Mouse (Mus musculus) gastrocnemius, adult 2 months (tissue): ENCODE results near the gene Col12a1. TPM values are rescaled to one million over a fixed set of nuclear protein-coding genes. Genes with fewer than 3 reads are reported as not detected.
A peak's percentile ranks its signal among the peaks of the same experiment; 100 is the strongest.

ENCODE experiments used
- DNase-seq: peaks from one replicate; pipeline ENCODE4 v3.0.0; 2022
- H3K27ac ChIP-seq: fragments of 200-600 bp; 2 replicates; pipeline ENCODE4 v1.8.1; 2022; ENCODE audit warnings: mild to moderate bottlenecking
- H3K4me3 ChIP-seq: fragments of 200-600 bp; 2 replicates; pipeline ENCODE4 v1.8.1; 2022; ENCODE audit warnings: mild to moderate bottlenecking, moderate library complexity
- CTCF ChIP-seq: fragments of 200-600 bp; IDR thresholded peaks from 2 replicates; pipeline ENCODE4 v1.8.1; 2022; ENCODE audit warnings: antibody characterized with exemption, mild to moderate bottlenecking, moderate library complexity
- intact Hi-C: fragments of 180-260 bp; cut with DNase I; formaldehyde crosslinking; loops from one replicate; pipeline ENCODE4 v1.15.1; 2025
- total RNA-seq, 2 experiments: library from RNA; stranded (reverse); gene quantifications; 2 replicates each; pipeline ENCODE4 v1.2.3; 2021

Col12a1 gene
- total RNA-seq, 2 experiments from 2014 or later: 4.5 to 16.4 TPM

GRCm38 (mm10) chr9:79609661-79610060, 109.0 kb downstream of the Col12a1 start:
- intact Hi-C loops: no loop called here
- DNase-seq: no peak
- Histone ChIP-seq H3K27ac (0 out of 2 replicates have a peak overlapping the region, but pooled peaks have one; percentile 31), H3K4me3 (no peak overlapping the region)
- TF ChIP-seq CTCF: no peak

GRCm38 (mm10) chr9:79608795-79609194, 109.8 kb downstream of the Col12a1 start:
- no peak for DNase-seq
- no peak for TF ChIP-seq CTCF
- intact Hi-C loops: no loop called here
- Histone ChIP-seq H3K4me3 (no peak overlapping the region), H3K27ac (0 out of 2 replicates have a peak overlapping the region, but pooled peaks have one; percentile 21)

DNA sequence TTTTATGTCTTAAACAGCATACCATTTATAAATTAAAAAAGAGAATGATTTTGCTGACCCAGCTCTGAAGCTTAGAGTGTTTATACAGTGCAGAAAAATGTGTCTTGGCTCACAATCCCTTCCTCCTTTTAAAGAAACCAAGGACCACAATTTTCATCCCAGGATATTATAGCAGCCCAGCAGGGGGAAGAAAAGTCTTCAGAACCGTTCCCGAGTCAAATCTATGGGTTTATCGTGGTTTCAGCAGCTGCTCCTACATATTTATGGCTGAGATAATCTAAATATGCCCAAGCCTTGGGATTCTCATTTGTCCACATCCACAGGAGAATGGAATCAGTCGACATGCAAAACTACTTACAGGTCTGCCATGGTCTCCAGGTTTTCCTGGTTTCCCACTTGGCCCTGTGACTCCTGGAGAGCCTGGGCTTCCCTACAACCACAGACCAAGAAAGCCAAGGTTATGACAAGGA, 110.5 kb downstream of the Col12a1 start:
- peak overlapping the region; percentile 21 for H3K27ac ChIP-seq
- DNase-seq: peak; percentile 18
- TF ChIP-seq CTCF: no peak
- intact Hi-C loops: no loop called here
- no peak overlapping the region for H3K4me3 ChIP-seq

DNA sequence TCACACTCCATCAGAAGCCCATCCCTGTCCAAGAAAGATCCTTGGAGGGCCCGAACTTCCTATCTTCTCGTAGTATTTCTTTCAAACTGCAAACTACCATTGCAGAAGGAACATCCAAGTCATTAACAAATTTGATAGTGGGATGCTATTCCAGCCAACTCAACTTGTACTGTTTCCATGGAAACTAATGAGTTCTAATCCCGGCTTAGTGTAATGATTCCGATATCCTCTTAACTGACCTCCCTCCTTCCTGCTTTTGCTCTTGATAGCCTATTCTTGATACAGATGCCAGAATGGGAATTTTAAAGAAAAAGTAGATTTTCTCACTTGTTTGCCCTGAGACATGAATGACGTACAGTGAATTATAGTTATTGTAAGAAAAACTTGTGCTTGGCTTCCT, 112.5 kb downstream of the Col12a1 start:
- DNase-seq: no peak
- TF ChIP-seq CTCF: no peak
- no peak overlapping the region for H3K27ac ChIP-seq
- intact Hi-C loops: no loop called here
- H3K4me3 ChIP-seq: no peak overlapping the region

DNA sequence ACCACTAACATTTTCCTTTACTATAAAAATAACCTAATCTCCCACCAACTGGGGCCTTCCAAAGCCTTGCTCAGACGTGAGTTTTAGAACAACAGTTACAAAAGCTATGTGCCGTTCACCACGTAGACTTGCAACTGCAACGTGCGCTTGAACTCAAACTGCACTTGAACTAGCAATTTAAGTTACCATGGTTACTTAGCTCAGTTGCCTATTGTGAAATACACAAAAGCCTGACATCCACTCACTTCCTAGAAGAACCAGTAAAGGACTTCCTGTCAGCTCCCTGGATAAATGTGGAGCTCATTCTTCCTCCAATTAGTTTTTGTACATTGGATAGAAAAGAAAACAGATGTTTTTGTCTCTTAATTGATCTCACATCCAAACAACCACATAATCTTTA, 112.9 kb downstream of the Col12a1 start:
- no peak for DNase-seq
- intact Hi-C loops: no loop called here
- H3K4me3 ChIP-seq: no peak overlapping the region
- TF ChIP-seq CTCF: no peak
- H3K27ac ChIP-seq: no peak overlapping the region

DNA sequence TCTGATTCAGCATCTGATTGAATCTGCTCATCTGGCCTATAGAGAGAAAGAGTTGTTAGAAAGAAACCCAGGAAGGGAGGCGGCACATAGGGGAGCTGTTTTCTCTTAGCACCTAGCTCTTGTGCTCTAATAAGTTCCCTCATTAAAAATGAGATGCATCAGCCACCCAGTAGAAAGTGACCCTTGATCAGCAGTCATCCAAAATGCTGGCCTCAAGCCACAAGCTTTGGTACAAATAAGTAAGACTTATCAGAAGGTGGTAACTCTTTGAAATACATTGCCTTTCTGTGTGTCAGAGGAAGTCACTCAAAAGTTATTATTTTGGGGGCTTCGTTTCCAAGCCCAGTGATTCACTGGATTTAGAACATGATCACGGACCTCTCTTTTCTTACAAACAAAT, 114.1 kb downstream of the Col12a1 start:
- no peak for DNase-seq
- no peak for TF ChIP-seq CTCF
- intact Hi-C loops: no loop called here
- no peak overlapping the region for H3K4me3 ChIP-seq
- no peak overlapping the region for H3K27ac ChIP-seq

DNA sequence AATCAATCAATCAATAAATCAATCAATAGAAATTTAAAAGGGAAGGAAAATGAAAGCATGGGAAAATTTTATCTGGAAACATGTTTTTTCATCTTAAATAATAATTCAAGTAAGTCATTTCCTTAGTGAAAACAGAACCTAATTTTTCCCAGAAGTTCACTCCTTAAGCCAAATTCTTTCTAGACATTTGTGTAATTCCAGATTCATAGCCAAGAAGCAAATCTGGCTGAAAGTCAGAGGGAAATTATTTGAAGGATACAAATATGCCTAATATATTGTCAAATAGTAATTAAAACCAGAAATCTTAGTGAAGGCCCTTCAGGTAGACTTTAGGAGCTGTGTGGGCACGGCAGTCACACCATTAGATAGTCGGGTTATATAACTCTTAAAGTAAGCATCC, 115.2 kb downstream of the Col12a1 start:
- no peak for TF ChIP-seq CTCF
- Histone ChIP-seq H3K27ac (no peak overlapping the region), H3K4me3 (no peak overlapping the region)
- intact Hi-C loops: no loop called here
- no peak for DNase-seq

DNA sequence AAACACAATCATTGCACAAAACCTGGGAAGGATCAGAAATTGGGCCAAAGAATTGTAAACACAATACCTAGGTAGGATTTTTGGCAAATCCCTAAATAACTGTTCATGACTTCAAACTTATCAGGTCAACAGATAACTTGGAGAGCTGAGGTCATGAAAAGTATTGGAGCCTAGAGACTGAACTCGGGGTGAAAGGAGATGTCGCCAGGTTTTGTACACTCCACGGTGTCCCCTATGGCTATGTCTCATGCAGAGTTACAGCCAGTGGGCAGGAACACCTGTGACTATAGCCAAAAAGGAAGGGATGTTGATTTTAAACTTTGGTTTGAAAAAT, 118.4 kb downstream of the Col12a1 start:
- DNase-seq: no peak

DNA sequence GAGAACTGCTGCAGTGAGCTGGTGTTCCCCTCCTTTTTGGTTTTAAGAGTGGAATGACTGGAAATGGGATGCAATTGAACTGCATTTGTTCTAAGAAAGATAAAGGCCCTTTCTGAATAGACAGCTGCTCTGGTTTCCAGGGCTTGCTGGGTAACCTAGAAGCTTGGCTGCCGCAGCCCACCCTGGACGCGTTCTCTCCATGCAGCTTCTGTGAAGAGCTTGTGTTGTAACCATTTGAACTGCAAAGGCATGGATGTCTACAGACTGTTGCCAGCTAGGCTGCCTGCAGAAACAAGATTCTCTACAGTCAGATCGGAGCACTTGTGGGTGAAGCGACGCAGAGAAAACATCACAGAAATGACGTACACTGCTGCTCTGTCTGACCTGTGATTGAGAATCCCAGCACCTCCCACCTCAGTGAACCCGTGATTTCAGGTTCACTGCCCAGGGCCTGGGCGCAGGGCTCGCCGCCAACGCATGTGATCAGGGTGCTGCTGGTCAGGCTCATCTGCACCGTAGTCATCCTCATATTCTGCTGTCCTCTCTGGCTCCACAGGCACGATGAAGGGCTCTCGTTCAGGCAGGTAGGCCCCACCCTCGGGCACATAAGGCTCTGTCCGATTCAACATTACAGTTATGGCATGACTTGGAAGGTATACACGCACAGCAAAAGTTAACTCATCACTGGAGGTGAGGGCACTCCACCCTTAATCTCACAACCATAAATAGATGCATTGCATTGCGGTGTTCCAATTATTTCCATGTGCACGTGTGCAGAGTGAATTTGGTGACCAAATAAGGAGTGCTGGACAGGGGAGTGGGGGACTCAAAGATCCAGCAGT, 119.0 kb downstream of the Col12a1 start:
- TF ChIP-seq CTCF: no peak
- H3K27ac ChIP-seq: no peak overlapping the region
- DNase-seq: no peak
- no peak overlapping the region for H3K4me3 ChIP-seq
- intact Hi-C loops: no loop called here

More for the DNA sequence above, 118.4 kb downstream of the Col12a1 start:
- Histone ChIP-seq H3K27ac (no peak overlapping the region), H3K4me3 (no peak overlapping the region)
- no peak for TF ChIP-seq CTCF
- intact Hi-C loops: no loop called here

DNA sequence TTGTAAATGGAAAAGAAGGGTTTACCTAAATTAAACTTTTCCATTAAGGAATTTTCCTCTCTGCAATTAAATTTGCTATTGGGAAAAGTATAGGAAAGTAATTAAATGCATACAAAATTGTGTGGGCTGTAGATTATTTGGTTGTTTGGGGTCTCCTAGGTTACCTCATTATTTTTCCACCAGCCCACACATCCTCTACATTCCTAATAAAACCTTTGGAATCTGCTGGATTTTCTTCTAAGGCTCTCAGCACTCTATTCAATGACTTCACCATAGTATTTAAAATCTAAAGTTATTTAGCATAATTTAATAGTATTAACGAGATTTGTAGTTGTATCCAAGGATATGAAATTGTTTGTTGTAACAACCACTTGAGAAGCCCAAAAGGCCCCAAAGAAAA, 120.1 kb downstream of the Col12a1 start:
- no peak for TF ChIP-seq CTCF
- H3K4me3 ChIP-seq: no peak overlapping the region
- no peak for DNase-seq
- intact Hi-C loops: no loop called here
- no peak overlapping the region for H3K27ac ChIP-seq

DNA sequence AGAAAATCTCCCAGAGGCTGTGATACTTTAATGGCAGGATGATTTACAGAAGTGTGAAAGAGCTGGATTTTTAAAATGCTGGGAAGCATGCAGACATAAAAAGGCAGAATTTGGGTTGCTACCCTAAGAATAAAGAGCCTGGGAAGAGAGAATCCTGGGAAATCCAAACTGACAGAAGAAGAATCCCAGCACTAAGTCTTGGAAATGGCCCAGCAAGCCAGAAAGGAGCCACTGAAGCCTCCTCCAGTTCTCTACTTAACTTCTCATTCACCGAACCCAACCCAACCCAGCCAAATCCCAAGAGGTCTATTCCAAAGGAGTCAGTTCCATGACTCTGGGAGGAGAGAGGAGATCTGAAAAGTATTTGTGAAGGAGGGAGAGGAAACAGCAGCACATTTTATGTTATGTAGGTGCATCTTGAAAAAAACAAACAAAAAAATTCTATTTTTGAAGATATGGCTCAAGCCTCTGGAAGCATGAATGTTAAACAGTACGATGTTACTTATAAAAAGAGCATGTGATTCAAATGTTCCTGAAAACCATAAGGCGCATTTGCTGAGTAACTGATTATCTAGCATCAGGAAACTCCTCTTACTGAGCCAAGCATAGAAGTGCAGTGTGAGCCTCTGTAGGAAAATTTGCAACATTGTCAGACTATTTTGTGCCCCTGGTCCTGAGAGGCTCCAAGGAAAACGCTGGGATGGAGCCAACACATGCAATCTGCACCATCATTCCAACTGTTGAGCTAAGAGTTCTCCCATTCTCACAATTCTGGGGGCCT, 132.0 kb downstream of the Col12a1 start:
- no peak overlapping the region for H3K4me3 ChIP-seq
- intact Hi-C loops: no loop called here
- TF ChIP-seq CTCF: no peak
- no peak overlapping the region for H3K27ac ChIP-seq
- no peak for DNase-seq

DNA sequence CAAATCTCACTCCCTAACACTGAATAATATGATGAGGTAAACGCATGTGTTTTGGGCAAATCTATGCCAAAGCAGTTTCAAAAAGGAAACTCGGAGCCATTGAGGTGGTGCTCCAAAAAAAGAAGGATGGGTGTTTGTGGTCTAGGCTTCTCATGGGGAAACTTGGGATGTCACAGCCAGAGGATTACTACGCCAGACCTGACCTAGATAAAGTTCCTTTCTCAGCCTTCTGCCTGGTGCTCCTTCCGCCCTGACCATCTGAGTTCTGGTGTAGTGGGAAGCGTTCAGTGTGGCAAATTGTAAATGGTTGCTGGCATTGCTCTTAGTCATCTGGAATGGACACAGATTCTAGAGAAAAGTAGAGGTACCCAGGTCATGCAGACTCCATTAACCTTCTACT, 151.8 kb downstream of the Col12a1 start:
- H3K4me3 ChIP-seq: no peak overlapping the region
- intact Hi-C loops: no loop called here
- no peak for DNase-seq
- H3K27ac ChIP-seq: no peak overlapping the region
- no peak for TF ChIP-seq CTCF

- Histone ChIP-seq H3K27ac (no peak overlapping the region), H3K4me3 (no peak overlapping the region)
- intact Hi-C loops: no loop called here
- no peak for DNase-seq
- TF ChIP-seq CTCF: no peak
These were observed 165.3 kb downstream of the Col12a1 start for GRCm38 (mm10) chr9:79553297-79553696.

Other genes with a start within 250 kb of the Col12a1 start
- gene Cox7a2, start 41.0 kb upstream of the Col12a1 start, total RNA-seq: 100 to 1,000 TPM; 330 to 468 TPM
- 10 to 100 TPM; 53.8 to 54.7 TPM for gene Tmem30a, start 74.7 kb upstream of the Col12a1 start, total RNA-seq